Mouse (Mus musculus) cerebellum, postnatal 25 days (tissue): ENCODE data around the gene Nadsyn1.

Experiments
- DNase-seq, 2 experiments: peaks; one replicate each; pipeline ENCODE4 v3.0.0; 2021; ENCODE audit warnings: mixed read lengths in 2 of 2

The Nadsyn1 gene

DNA sequence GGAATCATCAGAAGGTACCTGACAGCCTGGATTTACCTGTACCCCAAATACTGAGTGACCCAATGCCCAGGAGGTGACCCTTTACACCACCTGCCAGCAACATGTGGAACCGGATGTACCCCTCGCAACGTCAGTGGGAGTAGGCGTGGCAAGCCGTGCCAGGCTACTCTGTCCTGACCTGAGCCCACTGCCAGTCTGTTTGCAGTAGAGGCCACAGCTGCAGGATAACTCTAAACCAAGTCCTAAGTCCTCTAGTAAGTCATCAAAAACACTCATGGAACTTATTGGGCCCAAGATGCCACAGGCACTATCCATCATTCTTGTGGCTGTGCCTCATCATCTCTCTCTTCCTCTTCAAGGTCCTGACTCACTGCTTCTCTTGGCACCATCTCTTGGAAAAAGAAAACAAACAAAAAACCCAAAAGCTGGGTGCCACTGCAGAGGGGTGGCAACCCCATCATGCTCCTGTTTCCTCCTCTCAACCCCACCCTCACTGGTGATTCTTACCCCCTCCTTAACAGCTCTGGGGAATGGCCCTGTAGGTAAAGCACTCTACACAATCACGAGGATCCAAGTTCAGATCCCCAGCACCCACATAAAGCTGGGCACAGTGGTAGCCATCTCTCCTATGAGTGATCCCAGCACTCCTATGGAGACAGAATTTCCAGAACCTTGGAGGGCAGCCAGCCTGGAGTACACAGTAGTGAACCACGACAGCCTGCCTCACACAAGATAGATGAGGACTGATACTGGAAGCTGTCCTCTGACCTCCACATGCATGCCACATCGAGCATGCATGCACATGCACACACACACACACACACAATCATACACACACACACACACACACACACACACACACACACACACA lies 21.2 kb downstream of the Nadsyn1 start:
- DNase-seq, result no peak

DNA sequence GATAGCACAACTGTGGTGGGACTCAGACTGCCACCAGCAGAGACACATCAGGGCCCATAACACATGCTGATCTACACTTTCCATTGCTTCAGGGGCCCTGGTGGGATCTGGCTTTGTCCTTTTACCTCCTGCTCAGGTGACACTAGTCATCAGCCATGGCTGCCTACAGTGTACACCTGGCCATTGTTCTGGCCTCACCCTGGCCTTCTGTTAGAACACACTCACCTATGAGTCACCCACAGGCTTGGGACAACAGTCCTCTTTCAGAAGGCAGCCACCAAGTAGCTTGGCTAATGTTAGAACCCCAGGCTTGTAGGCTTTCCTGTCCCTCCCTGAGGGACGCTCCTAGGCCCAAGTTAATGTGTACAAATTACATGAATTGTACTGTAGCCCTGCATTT lies 21.9 kb downstream of the Nadsyn1 start:
- no peak for DNase-seq

DNA sequence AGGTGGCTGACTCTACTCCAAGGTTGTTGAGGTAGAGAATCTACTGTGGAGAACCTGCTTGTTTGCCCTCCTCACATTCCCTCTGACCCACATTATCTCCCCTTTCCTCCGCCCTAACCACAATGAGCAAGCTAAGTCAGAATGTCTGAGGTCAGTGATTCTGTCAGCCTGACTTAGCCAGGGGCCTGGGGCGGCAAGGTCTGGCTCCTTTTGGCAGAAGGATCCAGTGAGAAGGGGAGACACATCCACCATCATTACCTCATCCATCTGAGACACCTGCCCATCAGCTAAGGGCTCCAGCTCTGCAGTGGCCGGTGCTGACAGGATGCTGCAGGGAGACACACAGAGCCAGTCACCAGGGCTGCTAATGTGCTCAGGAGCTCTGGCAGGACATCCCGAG lies 23.9 kb downstream of the Nadsyn1 start:
- no peak for DNase-seq

DNA sequence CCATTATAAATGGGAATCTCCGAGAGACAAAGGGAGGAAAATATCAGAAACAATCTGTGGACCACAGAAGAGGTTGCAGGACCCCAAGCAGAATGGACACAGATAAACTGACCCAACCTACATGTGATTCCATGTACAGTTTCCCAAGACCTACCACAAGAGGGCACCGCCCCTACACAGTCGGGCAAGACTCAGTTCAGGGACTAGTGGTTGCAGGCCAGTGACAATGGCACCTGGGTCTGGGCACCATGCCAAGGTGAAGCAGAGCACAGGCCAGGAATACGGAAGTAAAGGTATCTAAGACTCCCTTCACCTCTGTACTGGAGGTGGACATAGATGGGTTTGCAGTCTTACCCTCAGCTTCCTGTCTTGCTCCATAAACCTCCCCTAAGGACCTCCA lies 29.5 kb downstream of the Nadsyn1 start:
- peak; percentile 28 to 60 for DNase-seq

DNA sequence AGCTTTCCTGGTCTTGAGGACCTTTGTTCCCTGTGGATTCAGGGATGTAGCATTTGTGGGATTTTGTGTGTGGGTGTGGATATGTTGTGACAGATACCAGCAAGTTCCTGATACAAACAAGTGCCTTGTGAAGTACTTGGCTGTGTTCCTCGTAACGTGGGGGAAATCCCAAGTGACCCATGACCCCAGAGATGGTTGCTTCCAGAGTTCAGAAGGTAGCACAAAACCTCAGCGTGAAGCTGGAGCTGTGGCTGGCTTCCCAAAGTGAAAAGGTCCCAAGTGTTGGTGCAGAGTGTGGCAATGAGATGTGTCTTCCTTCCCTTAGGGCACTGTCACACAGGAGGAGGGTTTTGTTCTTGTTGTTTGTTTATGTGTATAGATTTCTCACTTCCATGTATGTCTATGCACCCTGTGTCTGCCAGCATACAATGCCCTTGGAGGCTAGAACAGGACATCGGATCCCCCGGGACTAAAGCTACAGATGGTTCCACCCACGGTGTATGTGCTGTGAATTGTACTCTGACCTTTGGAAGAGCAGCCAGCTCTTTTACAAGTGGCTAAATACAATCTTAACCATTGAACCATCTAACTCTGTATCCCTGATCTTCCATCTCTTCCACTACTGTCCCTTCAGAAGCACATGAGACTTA lies 30.2 kb downstream of the Nadsyn1 start:
- no peak for DNase-seq

DNA sequence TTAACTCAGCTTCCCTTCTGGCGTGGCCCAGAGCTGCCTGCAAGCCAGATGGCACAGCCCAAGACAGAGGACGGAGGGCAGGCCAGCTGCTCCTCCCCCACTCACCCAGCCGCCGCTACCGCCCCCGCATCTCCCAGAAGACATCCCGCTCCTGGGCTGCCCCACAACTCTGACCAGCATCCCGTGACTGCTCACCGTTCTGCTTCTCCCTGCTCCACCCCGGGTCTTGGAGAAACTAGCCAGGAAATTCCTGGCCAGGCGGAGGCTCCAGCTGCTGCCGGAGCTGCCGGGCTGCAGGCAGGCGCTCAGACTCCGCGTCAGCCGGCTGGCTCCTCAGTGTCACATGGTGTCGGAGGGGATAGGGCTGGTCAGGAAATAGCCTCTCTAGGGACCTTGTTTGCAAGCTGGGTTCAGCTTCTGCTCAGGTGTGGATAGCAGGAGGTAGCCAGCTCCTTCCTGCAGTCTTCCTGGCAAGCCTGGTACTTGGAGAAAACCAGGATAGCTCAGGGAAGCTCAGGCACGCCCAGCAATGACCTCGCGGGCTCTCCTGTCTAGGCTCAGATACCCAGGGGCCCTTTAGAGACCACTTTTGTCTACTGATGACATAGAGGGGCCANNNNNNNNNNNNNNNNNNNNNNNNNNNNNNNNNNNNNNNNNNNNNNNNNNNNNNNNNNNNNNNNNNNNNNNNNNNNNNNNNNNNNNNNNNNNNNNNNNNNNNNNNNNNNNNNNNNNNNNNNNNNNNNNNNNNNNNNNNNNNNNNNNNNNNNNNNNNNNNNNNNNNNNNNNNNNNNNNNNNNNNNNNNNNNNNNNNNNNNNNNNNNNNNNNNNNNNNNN lies 38.4 kb downstream of the Nadsyn1 start, which contains the start of gene Mrgpre:
Mrgpre (minus strand) TSS at position 505 of the 834 bp plus-strand sequence.
- DNase-seq, result peak; percentile 61 to 64

DNA sequence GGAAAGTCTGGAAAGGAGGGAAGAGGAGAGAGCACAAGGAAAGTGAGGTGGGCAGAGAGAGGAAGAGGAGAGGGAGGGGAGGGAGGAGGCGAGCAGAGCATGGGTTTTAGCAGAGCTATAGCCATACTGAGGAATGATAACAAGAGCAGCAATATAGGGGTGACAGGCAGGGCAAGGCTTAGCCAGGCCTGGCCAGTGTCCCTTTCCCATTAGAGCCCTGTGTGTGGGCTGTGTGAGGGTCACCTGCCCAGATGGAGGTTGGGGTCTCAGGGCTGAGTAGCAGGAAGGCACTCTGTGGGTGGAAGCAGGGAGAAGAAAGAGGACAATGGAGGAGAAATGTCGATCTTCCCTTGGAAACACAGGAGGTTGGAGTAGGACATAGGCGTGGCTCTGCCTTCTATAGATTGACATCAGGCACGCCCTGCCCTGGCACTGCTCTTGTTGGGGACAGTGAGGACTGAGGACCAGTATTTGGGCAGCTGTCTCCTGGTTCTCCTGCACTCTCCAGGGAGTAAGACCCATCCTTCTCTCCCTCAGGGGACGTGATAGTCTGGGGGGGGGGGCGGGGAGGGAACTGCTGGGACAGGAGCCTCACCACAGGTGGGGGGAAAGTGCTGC lies 39.2 kb downstream of the Nadsyn1 start:
- DNase-seq, result no peak

DNA sequence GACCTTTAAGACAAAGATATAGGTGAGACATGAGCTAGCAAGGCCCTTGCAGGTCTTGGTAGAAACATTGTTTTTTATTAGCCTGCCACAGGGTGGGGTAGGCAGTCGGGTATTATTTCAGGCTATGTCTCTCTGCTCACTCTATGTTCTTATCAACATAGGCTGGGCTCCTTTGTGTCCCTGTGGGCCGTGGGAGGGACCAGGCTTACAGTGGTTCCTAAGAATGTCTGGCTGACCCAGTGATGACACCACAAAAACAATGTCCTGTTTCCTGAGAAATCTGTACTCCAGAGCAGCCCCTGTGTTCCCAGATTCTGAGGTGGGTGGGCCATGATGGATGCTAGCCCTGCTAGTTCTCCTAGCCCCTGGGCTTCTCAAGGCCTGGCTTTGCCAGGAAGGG lies 45.3 kb downstream of the Nadsyn1 start:
- DNase-seq, result no peak

DNA sequence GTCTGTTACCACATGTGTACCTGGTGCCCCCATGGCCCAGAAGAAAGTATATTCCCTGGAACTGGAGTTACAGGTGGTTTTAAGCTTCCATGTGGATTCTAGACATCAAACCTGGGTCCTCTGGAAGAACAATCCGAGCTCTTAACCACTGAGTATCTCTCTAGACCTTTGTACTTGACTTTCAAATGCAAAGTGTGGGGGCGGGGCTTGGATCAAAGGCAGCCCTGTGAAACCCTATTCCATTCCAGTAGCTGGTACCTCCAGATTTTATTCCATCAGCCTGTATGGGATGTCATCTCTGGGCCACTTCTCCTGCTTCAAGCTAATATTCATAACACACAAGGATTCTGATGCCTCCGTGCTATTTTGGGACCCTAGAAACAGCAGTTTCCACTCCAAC lies 46.5 kb downstream of the Nadsyn1 start:
- DNase-seq, result no peak

DNA sequence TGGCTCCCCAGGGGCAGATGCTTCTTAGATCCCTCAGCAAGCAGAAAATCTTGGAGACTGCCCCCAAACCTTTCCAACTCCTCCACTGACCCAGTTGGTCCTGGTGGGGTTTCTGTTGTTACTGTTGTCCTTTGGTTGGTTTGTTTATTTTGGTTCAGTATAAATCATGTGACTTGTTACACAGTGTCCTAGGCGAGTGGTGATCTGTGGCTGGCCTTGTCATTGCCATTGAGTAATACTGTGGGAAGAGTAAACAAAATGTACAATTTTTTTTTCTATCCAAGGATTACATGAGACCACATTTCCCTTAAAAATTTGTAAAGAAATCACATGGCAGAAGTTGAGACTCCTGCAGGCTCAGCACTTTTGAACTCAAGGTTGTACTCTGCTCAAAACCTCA lies 53.2 kb downstream of the Nadsyn1 start:
- DNase-seq, result no peak

DNA sequence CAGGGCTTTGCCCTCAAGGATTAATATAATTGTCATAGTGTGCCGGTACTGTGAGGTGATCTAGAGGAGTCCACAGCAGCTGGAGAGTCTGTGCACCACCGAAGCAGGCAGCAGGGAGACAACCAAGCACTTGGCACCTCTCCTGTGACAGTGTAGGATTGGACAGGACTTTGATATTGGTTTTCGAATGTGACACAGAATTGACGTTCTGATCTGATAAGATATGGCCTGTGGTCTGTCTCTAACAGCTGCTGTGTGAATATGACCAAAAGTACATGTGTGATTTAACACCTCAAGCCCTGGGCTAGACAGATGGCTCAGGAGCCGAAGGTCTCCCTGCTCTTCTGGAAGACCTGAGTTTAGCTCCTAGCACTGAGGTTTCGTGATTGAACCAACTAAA lies 54.4 kb downstream of the Nadsyn1 start:
- DNase-seq, result no peak

DNA sequence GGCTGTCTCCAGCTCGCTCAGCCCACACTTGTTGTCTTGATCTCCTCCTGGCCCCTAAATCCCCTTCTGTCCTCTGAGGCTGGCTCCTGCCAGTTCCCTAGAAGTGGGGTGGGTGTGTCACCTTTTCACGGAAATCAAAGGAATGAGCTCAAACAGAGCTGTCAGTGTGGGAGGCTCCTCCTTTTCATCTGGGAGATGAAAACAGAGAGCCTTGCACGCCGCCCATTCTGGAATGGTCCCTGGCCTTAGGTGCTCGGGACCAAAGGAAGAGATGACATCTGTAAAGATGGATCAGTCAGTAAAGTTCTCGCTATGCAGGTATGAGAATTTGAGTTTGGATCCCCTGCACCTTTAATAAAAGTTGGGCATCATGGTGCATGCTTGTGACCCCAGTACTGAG lies 55.8 kb downstream of the Nadsyn1 start, which contains the start of gene Mrgprg:
Mrgprg (minus strand) TSS at position 101 of the 400 bp plus-strand sequence.
- DNase-seq, result no peak

DNA sequence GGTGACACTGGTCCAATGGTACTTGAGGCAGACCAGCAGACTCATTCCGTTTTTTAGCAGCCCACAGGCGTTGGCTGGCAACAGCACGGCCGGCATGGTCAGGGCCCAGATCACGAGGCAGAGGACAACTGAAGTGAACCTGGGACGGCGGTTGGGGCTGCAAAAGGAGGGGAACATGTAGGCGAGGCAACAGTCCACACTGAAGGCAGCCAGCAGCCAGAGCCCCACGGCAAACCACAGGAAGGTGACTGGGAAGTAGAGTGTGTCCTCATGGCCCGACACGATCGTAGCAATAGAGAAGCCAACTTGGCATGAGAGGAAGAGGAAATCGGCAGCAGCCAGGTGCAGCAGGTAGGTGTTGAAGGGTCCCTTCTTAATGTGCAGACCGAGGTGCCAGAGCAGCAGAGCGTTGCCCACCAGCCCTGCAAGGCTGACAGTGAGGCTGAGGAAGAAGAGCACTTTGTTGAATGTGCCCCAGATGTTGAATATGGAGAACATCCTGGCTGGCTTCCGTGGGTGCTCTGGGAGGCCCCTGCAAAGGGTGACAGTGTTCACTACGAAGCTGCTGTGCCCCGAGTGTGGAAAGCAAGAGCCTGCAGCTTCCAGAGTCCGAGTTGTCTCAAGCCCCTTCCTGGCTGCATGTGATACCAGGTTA lies 57.6 kb downstream of the Nadsyn1 start:
- no peak for DNase-seq

DNA sequence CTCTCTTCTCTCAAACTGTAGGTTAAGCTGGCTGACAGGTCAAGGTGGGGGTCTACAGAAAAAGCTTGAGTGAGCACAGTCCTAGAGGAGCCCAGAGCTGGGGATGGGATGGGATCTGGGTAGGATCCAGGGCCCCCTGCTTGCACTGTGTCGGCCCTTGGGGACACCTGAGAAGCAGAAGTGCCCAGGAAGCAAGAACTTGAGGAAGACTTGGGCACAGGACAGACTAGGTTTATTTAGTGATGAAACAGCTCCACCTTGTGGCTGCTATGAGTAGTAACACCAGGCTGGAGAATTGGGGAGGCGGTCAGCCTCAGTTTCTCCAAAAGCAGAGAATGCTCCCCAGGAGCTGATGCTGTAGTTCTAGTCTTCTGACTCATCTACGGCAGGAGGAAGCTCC lies 58.9 kb downstream of the Nadsyn1 start:
- DNase-seq, result peak in 1 of 2 experiments; percentile 33

DNA sequence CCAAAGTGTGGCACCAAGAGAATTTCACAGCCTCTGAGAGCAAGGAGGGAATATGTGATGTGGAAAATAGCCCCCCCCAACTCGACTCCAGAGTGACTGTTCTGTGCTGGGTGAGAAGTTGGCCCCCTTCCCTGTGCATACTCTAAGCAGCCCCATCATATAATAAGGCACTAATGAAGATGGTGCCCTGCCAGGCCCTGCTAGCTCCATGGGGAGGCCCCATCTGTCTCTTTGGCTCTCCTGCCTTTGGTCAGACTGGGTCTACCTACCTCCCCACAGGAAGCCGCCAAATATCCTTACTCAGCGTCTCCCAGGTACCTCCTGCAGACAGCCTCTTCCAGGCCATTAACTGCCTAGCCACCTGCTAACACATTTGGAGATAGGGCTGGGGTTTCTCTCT lies 63.7 kb downstream of the Nadsyn1 start:
- peak; percentile 85 to 88 for DNase-seq

DNA sequence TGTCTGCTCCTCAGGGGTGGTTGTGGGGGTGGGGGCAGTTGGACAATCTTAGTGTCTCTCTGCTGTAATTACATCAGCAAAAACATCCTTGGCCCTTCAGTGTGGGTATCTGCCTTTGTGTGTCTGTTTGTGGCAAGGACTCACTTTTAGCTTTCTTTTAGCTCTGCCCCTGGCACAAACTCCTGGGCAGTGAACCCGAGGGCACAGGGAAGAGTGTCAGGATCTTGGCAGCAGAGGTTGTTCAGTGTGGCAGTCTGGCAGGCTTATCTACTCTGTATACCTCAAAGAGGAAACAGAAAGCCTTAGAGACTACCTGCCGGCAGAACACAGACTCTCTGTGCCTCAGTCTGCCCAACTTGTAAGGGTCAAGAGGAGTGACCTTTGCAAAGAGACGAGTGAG lies 65.0 kb downstream of the Nadsyn1 start:
- DNase-seq, result no peak

DNA sequence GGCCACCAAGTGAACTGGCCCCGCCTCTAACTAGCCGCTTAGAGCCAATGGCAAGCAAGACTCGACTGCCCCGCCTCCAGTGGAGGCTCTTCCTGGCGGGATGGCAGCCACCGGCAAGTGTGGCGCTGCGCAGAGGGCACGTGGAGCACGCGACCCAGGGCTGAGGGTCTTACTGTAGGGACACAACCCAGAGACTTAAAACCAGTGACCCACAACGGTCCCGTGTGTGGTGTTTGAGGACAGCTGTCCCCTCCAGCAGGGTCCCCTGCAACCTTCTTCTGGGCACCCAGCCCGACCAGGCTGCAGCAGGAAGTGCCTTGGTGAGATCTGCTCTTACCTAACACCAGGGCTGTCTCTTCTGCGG lies 65.6 kb downstream of the Nadsyn1 start:
- peak; percentile 44 to 70 for DNase-seq

DNA sequence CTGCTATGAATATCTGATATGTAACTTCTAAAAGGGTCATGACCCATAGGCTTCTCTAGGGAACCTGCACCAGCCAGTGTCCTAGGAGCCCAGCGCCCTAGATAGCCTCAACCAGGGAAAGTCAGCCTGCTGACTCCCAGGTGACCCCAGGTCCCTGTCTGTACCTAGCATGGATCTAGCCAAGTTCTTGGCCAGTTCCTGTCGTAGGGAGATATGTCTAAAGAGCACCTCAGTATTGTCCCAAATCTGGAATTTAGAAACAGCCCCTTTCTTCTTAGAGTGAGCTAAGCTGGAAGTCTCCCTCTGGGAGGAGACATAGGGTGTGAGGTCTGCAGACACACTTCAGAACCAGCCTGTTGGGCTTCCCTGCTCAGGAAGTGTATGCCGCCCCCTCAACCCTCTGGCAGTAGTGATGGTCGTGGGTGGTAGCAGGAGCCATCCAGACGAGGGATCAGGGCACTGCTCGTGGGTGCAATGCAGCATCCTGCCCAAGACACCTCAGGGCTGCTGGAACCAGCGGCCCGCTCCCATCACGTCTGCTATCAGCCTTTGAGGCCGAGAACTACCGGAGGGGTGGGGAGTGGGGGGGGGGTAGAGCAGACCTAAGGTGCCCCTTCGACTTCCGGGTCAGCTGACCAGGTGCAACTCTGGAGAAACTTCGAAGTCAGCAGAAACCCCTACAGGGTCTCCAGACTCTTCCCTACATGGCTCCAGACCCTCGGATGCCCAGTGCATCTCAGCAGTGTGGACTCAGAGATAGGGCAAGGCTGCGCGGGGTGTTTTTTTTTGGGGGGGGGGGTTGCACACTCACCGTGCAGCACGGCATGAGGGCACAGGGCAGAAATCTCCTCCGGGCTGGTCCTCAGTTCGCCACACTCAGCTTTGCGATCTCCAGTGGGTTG lies 66.3 kb downstream of the Nadsyn1 start, which contains the start of gene Osbpl5:
Osbpl5 (minus strand) TSS at position 861 of the 902 bp plus-strand sequence.
- DNase-seq, result no peak

DNA sequence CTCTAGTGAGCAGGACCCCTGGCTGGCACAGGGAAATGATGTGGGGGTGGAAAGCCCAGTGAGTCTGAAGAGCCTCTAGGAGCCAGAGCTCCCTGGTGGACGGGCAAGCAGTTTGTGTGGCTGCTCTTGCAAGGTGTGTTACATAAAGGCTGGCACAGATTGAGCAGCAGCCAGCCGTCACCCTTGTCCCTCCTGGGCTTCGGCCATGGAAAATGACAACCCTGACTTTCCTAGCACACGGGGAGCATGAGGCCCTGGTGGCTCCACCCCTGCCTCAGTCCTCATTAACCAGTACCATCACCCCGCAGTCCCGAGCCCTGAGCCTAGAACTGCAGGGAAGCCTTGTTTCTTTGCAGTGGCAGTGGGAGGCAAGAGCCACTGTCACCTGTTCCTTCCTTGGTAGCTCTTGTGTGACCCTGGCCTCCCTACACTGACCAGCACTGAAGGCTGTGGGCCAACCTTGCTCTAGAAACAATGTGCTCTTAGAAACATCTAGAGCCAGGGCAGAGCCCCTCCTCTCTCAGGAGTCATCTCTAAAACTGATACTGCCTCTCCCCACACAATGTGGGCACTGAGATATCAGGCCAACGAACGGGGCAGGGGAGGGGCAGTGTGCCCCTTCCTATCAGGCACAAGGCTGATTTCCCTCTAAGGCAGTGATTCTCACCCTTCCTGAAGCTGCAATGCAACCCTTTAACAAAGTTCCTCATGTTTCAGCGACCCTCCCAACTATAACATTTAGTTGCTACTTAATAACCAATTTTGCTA lies 67.1 kb downstream of the Nadsyn1 start:
- no peak for DNase-seq

DNA sequence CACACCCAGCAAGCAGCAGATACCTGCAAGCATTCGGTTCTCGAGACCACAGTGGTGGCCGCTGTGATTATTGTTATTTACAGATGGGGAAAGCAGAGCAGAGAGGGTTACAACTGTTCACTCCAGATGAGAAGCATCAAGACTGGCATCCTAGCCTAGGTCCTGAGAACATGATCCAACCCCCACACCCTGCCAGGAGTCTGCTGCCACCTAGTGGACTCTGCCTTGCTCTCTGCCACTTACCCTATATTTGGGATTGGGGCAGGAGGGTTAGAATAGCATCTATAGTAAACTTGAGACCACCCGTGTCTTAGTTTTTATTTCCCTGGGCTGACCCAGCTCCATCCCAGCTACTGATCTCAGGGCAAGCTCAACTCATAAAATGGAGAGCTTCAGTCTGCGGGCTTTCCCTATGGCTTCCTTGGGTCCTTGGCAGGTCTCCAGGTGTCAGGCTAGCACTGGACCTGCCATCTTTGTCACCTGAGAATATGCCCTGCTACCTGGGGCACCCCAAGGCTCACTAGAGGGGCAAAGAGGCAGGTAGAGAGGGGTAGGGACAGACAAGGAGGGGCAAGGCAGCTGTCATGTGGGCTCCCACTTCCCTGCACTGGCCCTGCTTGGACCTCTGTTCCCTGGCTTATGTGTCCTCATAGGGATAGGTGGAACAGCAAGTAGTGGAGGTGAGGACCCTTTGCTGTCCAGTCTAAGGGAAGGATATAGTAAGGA lies 68.5 kb downstream of the Nadsyn1 start:
- DNase-seq, result peak; percentile 50 to 75
